Mouse (Mus musculus) gastrocnemius, postnatal 25 days (tissue): ENCODE measurements around the gene Nrxn1. TPM values are rescaled to one million over a fixed set of nuclear protein-coding genes. Genes with fewer than 3 reads are reported as not detected.

Source experiments
- DNase-seq: peaks from one replicate; pipeline ENCODE4 v3.0.0; 2022
- total RNA-seq, 2 experiments: library from RNA; stranded (reverse); gene quantifications; 1 replicate in 1 of 2; 2 replicates in 1 of 2; pipeline ENCODE4 v1.2.3; 2021

Gene Nrxn1
- total RNA-seq, 2 experiments from 2014 or later, result 0.10 to 0.62 TPM

GRCm38 (mm10) chr17:90435371-90435770 lies 657.5 kb downstream of the Nrxn1 start:
- DNase-seq, result no peak

DNA sequence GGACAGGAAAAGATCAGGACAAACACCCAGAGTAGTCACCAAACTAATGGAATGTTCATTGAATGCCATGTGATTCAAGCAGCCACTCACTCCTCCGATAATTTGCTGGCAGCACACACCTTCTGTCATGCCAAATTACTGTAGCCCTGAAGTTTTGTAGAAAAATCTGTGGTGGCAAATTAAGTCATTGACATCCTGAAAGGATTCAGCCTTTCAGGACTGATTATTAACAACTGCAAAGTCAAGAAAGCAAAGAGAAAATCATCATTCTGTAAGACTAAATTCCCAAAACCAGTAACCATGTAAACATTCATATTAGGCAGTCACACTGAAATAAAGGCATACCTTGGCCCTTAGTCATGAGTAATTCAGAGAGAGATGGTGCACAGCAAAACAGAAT lies 662.7 kb downstream of the Nrxn1 start:
- DNase-seq, result no peak

DNA sequence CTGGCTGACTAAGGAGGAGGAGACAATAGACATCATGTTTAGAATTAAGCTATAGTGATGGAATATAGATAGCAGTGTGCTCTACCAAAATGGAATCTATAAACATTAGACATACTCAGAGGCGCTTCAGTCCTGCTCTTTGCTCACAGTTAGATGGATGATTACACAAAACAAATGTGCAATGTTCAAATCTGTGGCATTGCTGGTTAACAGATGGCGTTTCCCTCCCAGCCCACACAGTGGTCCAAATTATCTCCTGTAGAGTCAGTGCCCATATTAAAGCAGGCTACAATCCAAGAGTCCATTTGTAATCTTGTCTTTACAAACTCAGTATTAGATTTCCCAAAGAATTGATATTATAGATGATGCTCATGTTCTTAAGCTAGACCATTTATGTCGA lies 666.9 kb downstream of the Nrxn1 start:
- DNase-seq, result no peak

DNA sequence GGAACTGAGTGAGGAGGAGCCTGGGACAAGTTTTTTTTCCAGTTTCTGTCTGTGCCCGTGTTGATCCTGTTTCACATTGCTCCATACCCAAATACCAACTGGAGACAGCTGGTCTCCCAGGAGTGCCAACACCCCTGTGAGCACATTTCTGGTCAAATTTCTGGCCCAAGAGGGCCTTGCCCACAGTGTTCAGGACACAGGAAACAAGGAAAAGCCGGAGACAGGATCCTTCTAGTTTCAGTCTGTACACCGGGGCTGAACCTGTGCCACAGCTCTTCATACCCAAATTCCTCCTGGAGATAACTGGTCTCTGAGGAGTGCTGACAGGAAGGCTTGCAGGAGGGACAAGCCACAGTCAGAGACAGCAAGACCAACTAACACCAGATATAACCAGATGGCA lies 670.3 kb downstream of the Nrxn1 start:
- no peak for DNase-seq

- no peak for DNase-seq
These were observed 672.1 kb downstream of the Nrxn1 start for GRCm38 (mm10) chr17:90420757-90421156.

DNA sequence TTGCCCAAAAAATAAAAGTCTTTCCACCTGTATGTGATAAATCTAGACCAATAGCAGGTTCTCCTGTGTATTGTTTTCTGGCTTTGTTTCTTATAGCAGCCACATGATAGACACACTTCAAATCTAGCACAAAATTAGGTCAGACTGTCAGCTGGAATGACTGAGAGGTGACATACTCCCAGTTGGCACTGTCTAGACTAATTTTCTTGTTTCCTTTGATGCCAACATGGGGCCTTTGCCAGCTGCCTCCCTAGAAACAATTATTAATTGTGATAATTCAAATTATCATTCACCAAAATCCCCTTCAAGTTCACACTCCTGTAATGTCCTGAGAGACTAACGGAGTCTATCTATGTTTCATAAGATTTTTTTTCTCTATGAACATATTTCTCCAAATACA lies 673.3 kb downstream of the Nrxn1 start:
- DNase-seq, result no peak

DNA sequence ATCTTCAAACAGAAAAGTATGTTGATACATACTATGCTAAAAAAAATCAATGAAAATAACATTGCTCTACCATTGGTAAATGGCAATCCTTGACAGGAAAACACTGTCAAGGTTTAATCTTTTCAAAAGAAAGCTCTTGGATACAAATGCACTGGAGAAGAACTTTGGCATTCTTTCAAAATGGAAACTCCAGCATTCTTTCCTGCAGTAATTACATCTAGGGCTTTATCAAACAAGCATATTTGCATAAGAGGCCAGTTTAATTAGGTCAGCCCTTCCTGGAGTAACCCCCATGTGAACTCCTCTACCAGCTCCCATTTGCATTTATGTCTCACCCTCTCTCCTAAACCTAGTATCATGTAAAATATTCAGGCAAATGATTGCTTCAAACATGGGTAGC lies 696.5 kb downstream of the Nrxn1 start:
- DNase-seq, result no peak

DNA sequence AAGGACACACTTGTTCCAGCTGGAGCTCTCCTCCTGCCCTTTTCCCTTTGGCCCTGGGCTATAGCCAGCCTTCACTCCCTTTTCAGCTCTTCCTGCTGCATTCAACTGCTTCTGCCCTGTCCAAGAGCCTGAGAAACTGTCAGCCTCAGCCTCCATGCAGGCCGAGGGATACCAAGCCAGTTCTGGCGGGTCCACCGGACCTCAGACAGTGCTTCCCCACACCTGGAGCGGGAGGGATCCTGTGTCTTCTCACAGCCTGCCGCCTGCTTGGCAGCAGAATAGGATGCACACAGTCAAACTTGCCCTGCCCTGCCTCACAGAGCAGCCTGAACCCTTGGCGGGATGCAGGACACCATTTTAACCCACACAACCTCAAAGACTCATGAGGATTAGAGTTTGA lies 698.3 kb downstream of the Nrxn1 start:
- DNase-seq, result peak; percentile 6

DNA sequence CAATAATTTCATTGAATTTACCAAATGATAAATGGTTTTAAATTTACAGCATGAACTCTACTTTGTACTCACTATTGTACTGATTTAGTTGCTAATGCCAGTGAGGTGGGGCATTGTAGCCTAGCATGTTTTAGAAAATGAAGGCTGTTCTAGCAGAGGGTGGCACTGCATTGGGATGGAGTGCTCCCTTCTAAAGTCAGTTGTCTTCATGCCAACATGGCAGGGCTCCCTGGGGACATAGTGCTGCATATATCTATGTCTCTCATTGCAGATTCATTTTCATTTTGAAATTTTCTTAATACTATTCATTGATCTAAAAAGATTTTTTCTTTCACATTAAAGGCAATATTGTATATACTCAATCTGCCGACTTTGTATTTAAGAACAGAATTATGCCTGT lies 700.1 kb downstream of the Nrxn1 start:
- DNase-seq, result no peak

GRCm38 (mm10) chr17:90390316-90391212 lies 702.3 kb downstream of the Nrxn1 start:
- no peak for DNase-seq

DNA sequence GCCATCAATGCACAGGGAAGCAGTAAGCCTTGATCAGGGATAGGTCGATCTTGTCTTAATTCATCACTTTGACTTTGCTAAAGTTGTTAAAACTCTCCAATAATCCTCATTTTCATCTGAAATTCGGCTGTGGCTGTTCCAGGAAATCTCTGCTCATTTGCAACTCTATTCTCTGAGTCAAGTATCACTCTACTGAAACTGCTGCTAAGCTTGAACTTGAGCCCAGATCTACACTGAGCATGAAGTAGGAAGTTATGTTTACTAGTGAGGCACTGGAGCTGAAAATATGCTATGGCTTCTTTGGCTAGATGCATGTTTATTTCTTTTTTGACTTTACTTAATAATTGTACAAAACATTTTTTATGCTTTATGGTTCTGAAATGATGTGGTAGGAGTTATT lies 708.0 kb downstream of the Nrxn1 start:
- no peak for DNase-seq

GRCm38 (mm10) chr17:90382496-90383443 lies 710.1 kb downstream of the Nrxn1 start:
- no peak for DNase-seq

GRCm38 (mm10) chr17:90376533-90376932 lies 716.3 kb downstream of the Nrxn1 start:
- DNase-seq, result no peak

DNA sequence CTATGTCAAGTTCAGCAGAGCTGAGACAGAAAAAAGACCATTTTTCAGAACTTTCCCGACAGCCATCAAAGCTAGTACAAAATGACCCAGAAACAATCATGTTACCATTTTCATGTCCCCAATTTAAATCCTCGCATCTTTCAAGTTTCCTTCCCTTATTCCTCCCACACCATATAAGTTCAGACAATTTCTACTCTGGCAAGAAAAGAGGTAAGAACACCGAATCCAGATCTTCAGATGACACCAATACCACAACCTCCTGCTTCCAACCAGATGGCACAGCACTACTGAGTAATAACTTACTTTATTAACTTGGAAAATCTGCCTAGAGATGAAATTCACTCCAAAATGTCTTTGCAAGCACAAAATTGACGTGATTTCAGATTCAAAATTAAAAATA lies 730.7 kb downstream of the Nrxn1 start:
- no peak for DNase-seq

GRCm38 (mm10) chr17:90349385-90350095 lies 743.3 kb downstream of the Nrxn1 start:
- DNase-seq, result no peak

GRCm38 (mm10) chr17:90346735-90347475 lies 746.0 kb downstream of the Nrxn1 start:
- no peak for DNase-seq

DNA sequence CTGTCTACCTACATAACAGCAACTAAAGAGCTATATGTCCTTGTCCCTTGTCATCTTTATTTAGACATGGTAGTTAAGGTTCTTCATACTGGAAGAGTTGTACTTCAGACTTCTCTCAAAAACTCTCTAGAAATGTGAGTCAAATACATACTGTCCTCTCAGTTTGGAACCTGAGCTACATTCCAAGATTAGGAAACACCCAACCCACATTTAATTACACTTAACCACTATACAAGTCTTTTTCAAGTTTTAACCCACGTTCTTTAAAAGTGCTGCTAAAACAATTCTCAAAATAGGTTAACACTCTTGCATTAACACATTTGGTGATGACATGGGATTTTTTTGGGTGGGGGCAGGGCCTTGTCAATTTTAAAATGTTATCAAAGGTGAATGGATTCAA lies 759.4 kb downstream of the Nrxn1 start:
- DNase-seq, result no peak

GRCm38 (mm10) chr17:90323674-90324073 lies 769.2 kb downstream of the Nrxn1 start:
- no peak for DNase-seq

- DNase-seq, result no peak
These were observed 820.6 kb downstream of the Nrxn1 start for GRCm38 (mm10) chr17:90272225-90272624.

DNA sequence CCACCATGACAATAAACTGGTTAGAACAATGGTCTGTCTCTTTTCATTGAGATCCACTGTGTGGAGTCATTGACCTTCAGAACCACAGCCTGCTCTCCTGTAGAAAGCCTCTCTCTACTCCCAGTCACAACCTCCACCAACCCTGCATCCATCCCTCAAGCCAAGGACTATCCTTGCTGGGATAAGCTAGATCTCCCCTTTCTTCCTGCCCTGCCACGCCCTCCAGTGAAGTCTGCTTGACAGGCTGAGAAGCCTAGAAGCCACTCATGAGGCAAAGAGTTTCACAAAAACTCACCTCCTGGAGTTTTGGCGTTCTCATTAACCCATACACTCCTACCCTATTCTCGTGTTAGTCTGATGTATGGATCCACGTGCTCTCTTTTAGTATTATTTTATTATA lies 821.7 kb downstream of the Nrxn1 start:
- DNase-seq, result no peak

DNA sequence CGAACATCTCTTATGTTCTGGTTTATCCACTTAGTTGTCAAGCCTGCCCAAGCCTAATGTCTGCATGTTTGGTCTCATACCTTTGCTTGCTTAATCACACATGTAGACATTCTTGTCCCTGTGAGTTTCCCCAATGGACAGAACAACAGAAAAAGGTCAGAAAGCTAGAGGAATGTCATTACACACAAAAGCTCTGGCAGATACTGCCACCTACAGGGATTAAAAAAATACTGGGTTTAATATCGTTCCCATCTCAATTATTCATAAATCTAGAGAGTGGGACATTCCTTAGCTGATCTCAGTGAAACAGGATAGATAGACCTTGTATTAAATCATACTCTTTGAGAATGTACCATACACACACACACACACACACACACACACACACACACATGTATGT lies 823.7 kb downstream of the Nrxn1 start:
- DNase-seq, result no peak
